Mouse (Mus musculus): ENCODE measurements around the gene Ezr.

GRCm38 (mm10) chr17:6787241-6787640 is 4.7 kb upstream of the Ezr start:
- TF ChIP-seq CTCF (IDR thresholded peaks at IDR 0.05; ENCODE audit: low read depth, low read length) (no peak), GATA1 (IDR thresholded peaks at IDR 0.05; ENCODE audit: borderline replicate concordance, low read length) (no peak), TAL1 (conservative IDR thresholded peaks at IDR 0.05; ENCODE audit: low read depth, low read length) (no peak), POLR2AphosphoS5 (IDR thresholded peaks at IDR 0.05; ENCODE audit: insufficient replicate concordance, low read depth, low read length) (no peak), GATA2 (IDR thresholded peaks at IDR 0.05; ENCODE audit: borderline replicate concordance, low read depth, low read length) (no peak)
